Mouse (Mus musculus): ENCODE data around the gene Donson.

DNA sequence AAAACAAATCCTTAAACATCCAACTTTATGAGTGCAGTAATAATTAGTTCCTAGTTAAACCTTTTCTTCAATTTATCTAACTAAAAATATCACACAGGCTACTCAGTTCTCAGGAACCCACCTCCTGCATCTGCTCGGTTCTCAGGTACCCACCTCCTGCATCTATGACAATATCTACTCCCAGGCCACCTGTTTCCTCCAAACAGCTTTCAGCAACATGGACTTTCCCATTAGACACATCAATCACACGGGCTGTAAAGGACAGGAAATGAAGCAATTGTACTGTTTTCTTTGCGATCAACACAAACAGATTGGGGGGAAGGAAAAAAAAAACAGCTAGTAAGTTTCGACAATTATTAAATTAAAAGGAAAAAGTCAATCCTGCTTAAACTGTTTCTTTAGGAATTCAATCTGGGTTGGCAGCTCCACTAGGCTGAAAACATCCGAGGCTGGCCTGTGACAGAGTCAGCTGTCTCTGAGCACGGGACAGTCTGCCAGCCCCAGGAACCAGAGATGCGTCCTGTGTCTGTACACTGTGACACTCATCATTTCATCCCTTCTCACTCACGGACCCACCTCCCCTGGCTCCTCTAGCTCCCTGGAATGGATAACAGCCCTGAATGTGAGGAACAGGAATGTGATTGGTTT, 6.7 kb upstream of the Donson start:
- TF ChIP-seq CTCF (IDR thresholded peaks at IDR 0.05; ENCODE audit: extremely low read depth, insufficient read depth, low read length) (no peak), POLR2A (IDR thresholded peaks at IDR 0.05; ENCODE audit: extremely low read depth, insufficient read depth, low read length) (no peak)
